Mouse (Mus musculus) E14TG2a.4 (cell line): Measurements from ENCODE around the gene Aff3.

Source experiments
- H3K27me3 ChIP-seq: 2 replicates; pipeline ENCODE4 v1.6.1; 2014; ENCODE audit warnings: low read length, control low read depth; ENCODE audit not compliant: insufficient read depth
- H3K36me3 ChIP-seq: 2 replicates; pipeline ENCODE4 v1.6.1; 2014; ENCODE audit warnings: low read length, control low read depth; ENCODE audit not compliant: insufficient read depth
- H3K4me1 ChIP-seq: replicated peaks from 2 replicates; pipeline ENCODE4 v1.6.1; 2014; ENCODE audit warnings: low read depth, low read length, control low read depth
- H3K4me3 ChIP-seq: replicated peaks from 2 replicates; pipeline ENCODE4 v1.5.1; 2014; ENCODE audit warnings: mild to moderate bottlenecking, low read length
- H3K9me3 ChIP-seq: 2 replicates; pipeline ENCODE4 v1.6.1; 2014; ENCODE audit warnings: low read length, control low read depth
- CTCF ChIP-seq: conservative IDR thresholded peaks from 2 replicates; pipeline ENCODE4 v1.5.1; 2014; ENCODE audit warnings: low read length
- NANOG ChIP-seq: IDR thresholded peaks from 2 replicates; pipeline ENCODE4 v1.6.1; 2014; ENCODE audit warnings: borderline replicate concordance, low read length, mixed read lengths
- POU5F1 ChIP-seq: IDR thresholded peaks from 2 replicates; pipeline ENCODE4 v1.6.1; 2014; ENCODE audit warnings: low read length, borderline replicate concordance

Gene Aff3

DNA sequence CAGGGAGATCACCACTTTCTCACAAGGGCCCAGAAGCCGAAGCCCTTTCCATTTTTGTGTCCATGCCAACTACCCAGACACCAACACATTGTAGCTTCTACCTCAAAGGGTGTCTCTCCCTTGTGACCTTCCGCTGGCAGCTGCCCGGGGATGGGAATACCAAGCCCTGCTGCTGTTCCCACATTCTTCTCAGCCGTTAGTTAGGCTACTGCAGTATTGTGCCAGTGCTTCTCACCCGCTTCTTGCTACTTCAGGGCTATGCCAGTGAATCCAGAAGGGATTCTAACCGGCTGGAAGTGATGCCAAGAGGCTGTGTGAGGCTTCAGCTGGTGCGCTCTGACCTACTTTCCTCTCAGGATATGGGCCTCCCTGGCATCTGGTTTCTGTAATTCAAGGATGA, 330.5 kb downstream of the Aff3 start:
- Histone ChIP-seq H3K36me3 (no peaks in the 10 kb centered on the region), H3K4me3 (no peak overlapping the region), H3K27me3 (no peaks in the 10 kb centered on the region), H3K4me1 (no peaks in the 10 kb centered on the region), H3K9me3 (peaks cover 16% of the 10 kb centered on the region)
- TF ChIP-seq CTCF (no peak), NANOG (no peak), POU5F1 (no peak)

DNA sequence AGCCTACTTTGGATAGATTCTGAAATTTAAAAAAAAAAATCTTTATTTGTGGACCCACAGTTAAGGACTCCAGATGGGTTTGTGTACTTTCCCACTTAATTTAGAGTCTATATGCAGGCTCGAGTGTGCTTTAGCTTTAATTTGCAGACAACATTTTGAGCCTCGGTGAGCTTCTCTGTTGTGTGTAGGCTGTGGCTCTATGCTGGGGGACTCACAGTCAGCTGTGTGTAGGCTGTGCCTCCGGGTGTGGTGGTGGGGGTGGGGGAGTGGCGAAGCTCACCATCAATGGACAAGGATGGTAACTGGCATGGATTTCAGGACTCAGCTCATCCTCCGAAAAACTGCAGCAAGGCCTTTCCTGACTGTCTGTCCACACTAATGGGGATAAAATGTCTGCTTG, 331.8 kb downstream of the Aff3 start:
- Histone ChIP-seq H3K4me3 (no peak overlapping the region), H3K9me3 (peaks cover 20% of the 10 kb centered on the region), H3K36me3 (no peaks in the 10 kb centered on the region), H3K27me3 (no peaks in the 10 kb centered on the region), H3K4me1 (no peaks in the 10 kb centered on the region)
- TF ChIP-seq CTCF (no peak), NANOG (no peak), POU5F1 (no peak)

DNA sequence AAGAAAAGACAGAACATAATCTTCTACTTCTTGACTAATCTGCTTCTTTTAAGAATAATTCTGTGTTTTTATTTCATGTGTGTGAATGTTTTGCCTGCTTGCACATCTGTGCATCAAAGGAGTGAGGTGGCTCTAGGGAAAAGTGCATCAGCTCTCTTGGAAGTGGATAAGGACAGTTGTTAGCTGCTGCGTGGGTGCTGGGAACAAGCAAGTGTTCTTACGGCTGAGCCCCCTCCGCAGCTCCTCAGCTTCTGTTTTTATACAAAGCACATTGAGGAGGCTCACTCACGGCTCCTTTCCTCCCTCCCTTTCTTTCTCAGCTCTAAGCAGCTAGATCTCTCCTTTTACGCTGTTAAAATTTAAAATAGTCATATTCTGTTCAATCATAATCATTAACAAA, 340.5 kb downstream of the Aff3 start:
- TF ChIP-seq CTCF (no peak), NANOG (no peak), POU5F1 (no peak)
- H3K4me1 ChIP-seq = peaks cover 10% of the 10 kb centered on the region

DNA sequence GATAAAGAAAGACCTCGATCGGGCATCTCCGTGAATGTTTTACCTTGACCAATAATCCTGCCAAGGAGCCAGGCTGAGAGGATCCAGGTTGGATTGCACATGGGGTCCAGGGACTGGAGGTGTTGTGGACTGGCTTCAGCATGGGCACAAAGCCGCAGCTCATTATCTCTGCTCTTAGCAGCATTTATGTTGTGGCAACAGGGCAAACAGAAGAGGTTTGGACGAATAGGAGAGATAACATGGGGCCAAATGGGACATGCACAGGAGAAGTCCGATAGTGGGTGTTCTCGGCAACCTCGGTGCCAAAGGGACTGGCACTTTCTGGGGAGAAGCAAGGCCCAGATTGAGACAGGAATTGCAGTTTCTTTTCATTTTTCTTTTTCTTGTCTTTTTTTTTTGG, 342.9 kb downstream of the Aff3 start:
- peaks cover 11% of the 10 kb centered on the region for H3K4me1 ChIP-seq
- H3K9me3 ChIP-seq = no peaks in the 10 kb centered on the region
- H3K27me3 ChIP-seq = no peaks in the 10 kb centered on the region
- H3K36me3 ChIP-seq = no peaks in the 10 kb centered on the region
- TF ChIP-seq CTCF (no peak), NANOG (no peak), POU5F1 (no peak)
- H3K4me3 ChIP-seq = no peak overlapping the region

More for the DNA sequence above, 340.5 kb downstream of the Aff3 start:
- no peaks in the 10 kb centered on the region for H3K27me3 ChIP-seq
- H3K36me3 ChIP-seq = no peaks in the 10 kb centered on the region
- H3K9me3 ChIP-seq = peaks cover 3% of the 10 kb centered on the region; the same call in 1 of the 2 replicates
- H3K4me3 ChIP-seq = no peak overlapping the region

- Histone ChIP-seq H3K4me3 (no peak overlapping the region), H3K9me3 (no peaks in the 10 kb centered on the region), H3K27me3 (no peaks in the 10 kb centered on the region), H3K4me1 (peaks cover 11% of the 10 kb centered on the region), H3K36me3 (no peaks in the 10 kb centered on the region)
- no peak for TF ChIP-seq CTCF
- no peak for TF ChIP-seq NANOG
- no peak for TF ChIP-seq POU5F1
Measured at GRCm38 (mm10) chr1:38320971-38321305, 343.8 kb downstream of the Aff3 start.

GRCm38 (mm10) chr1:38320126-38320970, 344.4 kb downstream of the Aff3 start:
- TF ChIP-seq CTCF = no peak
- no peak for TF ChIP-seq NANOG
- TF ChIP-seq POU5F1 = no peak
- no peak overlapping the region for H3K4me3 ChIP-seq
- no peaks in the 10 kb centered on the region for H3K36me3 ChIP-seq
- peaks cover 11% of the 10 kb centered on the region for H3K4me1 ChIP-seq
- no peaks in the 10 kb centered on the region for H3K27me3 ChIP-seq
- no peaks in the 10 kb centered on the region for H3K9me3 ChIP-seq

GRCm38 (mm10) chr1:38318614-38319013, 346.1 kb downstream of the Aff3 start:
- Histone ChIP-seq H3K4me1 (peaks cover 11% of the 10 kb centered on the region), H3K9me3 (no peaks in the 10 kb centered on the region), H3K36me3 (no peaks in the 10 kb centered on the region), H3K4me3 (no peak overlapping the region), H3K27me3 (no peaks in the 10 kb centered on the region)
- TF ChIP-seq NANOG = no peak
- TF ChIP-seq CTCF = no peak
- TF ChIP-seq POU5F1 = no peak

DNA sequence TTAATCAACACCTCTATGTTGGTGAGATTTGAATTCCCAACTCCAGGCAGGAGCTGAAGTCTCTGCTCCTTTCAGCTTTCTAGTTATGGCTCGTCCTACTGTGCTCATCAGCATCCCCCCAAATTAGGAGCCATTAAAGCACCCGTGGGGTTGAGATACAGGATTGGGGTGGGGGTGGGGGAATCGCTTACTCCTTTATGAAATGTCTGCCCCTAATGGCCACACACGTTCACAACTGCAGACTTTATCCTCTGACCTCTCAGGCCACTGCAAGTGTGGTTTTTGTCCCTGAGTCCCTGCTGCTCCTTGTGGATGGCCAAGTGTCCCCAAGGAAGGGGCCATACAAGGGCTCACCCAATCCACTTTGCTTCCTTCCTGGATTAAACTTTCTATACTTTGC, 348.8 kb downstream of the Aff3 start:
- Histone ChIP-seq H3K27me3 (no peaks in the 10 kb centered on the region), H3K9me3 (no peaks in the 10 kb centered on the region), H3K36me3 (no peaks in the 10 kb centered on the region), H3K4me3 (no peak overlapping the region), H3K4me1 (peaks cover 11% of the 10 kb centered on the region)
- TF ChIP-seq NANOG = no peak
- TF ChIP-seq POU5F1 = no peak
- TF ChIP-seq CTCF = no peak

DNA sequence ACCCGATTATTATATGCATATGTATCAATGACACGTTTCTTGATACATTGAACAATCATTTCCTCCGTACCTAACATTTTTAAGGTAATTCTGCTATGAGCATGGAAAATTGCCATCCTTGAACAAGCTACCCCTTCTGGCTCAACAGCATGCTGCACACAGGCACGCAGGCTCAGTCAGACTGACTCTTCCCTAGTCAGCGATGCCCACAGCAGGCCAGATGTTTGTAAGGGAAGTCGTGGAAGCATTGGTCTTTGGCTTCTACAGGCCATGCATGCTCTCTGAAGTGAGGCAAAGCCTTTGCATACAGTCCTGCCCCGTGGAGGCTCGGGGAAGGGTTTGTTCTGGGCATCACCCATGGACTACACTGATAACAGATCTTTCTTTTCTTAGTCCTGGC, 354.3 kb downstream of the Aff3 start:
- H3K27me3 ChIP-seq = no peaks in the 10 kb centered on the region
- H3K9me3 ChIP-seq = no peaks in the 10 kb centered on the region
- no peaks in the 10 kb centered on the region for H3K36me3 ChIP-seq
- H3K4me1 ChIP-seq = no peaks in the 10 kb centered on the region
- no peak for TF ChIP-seq CTCF
- TF ChIP-seq POU5F1 = no peak
- no peak for TF ChIP-seq NANOG
- H3K4me3 ChIP-seq = no peak overlapping the region
